Mouse (Mus musculus) heart, adult 2 months (tissue): ENCODE data around the gene Lypd4.

Experiments used
- CTCF ChIP-seq: fragments of 200-600 bp; IDR thresholded peaks from 2 replicates; pipeline ENCODE4 v1.8.1; 2022; ENCODE audit warnings: antibody characterized with exemption, mild to moderate bottlenecking, moderate library complexity
- POLR2A ChIP-seq: fragments of 200-500 bp; IDR thresholded peaks from 2 replicates; pipeline ENCODE4 v1.6.1; 2011; ENCODE audit warnings: mild to moderate bottlenecking, low read depth, low read length, control low read depth; ENCODE audit not compliant: insufficient read depth

DNA sequence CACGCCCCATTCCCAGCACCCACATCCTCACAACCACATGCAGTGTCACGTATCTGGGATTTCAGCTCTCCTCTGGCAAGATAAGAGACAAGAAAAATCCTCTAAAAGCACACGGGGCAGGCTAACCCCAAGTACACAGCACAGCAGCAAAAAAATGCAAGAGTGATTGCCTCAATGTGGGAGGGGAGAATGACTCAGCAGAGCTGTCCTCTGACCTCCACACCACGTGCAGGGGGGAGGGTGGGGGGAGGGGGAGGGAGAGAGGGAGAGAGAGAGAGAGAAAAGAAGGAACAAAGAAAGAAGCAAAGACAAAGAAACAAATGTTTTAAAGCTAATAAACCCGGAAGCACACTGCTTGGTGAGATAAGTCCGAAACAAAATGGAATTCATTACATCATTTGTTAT, 18.8 kb downstream of the Lypd4 start:
- TF ChIP-seq POLR2A (no peak), CTCF (no peak)
